Mouse (Mus musculus) C2C12 (cell line): Measurements from ENCODE around the gene Insc. TPM values are rescaled to one million over a fixed set of nuclear protein-coding genes. Genes with fewer than 3 reads are reported as not detected.
A peak's percentile ranks its signal among the peaks of the same experiment; 100 is the strongest.

Experiments used
- H3K27me3 ChIP-seq: one replicate; pipeline ENCODE4 v1.6.1; 2011; ENCODE audit not compliant: control insufficient read depth, insufficient read depth, insufficient read length
- H3K36me3 ChIP-seq: one replicate; pipeline ENCODE4 v1.6.1; 2011; ENCODE audit not compliant: control insufficient read depth, insufficient read depth
- H3K4me3 ChIP-seq: one replicate; pipeline ENCODE4 v1.5.1; 2011; ENCODE audit warnings: mild to moderate bottlenecking, control low read depth; ENCODE audit not compliant: poor library complexity, insufficient read depth, severe bottlenecking
- H3K79me2 ChIP-seq: one replicate; pipeline ENCODE4 v1.6.1; 2011; ENCODE audit not compliant: control insufficient read depth, insufficient read depth
- H3K79me3 ChIP-seq: one replicate; pipeline ENCODE4 v1.6.1; 2011; ENCODE audit warnings: low read depth, control low read depth
- H3ac ChIP-seq: one replicate; pipeline ENCODE3; 2011; ENCODE audit warnings: low read depth; ENCODE audit not compliant: control insufficient read depth, insufficient read length
- CEBPB ChIP-seq: IDR thresholded peaks from one replicate; pipeline ENCODE4 v1.6.1; 2011; ENCODE audit warnings: low read depth, mild to moderate bottlenecking, control low read depth, moderate library complexity
- CTCF ChIP-seq: IDR thresholded peaks from one replicate; pipeline ENCODE4 v1.5.1; 2011; ENCODE audit not compliant: control insufficient read depth, insufficient read depth, insufficient read length
- FOSL1 ChIP-seq: IDR thresholded peaks from one replicate; pipeline ENCODE4 v1.8.0; 2011; ENCODE audit warnings: mild to moderate bottlenecking, low read length; ENCODE audit not compliant: poor library complexity, insufficient read depth, severe bottlenecking
- MAX ChIP-seq: IDR thresholded peaks from one replicate; pipeline ENCODE4 v1.6.1; 2011; ENCODE audit warnings: mild to moderate bottlenecking, control low read depth
- MYOD1 ChIP-seq: IDR thresholded peaks from one replicate; pipeline ENCODE4 v1.6.1; 2011; ENCODE audit warnings: low read depth; ENCODE audit not compliant: control insufficient read depth, insufficient read length
- MYOG ChIP-seq: IDR thresholded peaks from one replicate; pipeline ENCODE4 v1.6.1; 2011; ENCODE audit not compliant: control insufficient read depth, insufficient read length; ENCODE audit errors: extremely low read depth
- USF1 ChIP-seq: IDR thresholded peaks from one replicate; pipeline ENCODE4 v1.6.1; 2011; ENCODE audit warnings: low read depth, mild to moderate bottlenecking, control low read depth, moderate library complexity
- polyA plus RNA-seq: library from polyadenylated mRNA; unstranded; fragments of >200 nt; fragmentation: generic; extraction: Trizol; gene quantifications from one replicate; pipeline ENCODE4 v1.2.1, GENCODE M21; 2012; ENCODE audit warnings: missing spikeins

Insc gene
- polyA plus RNA-seq, 1 experiment: 0.41 TPM

- Histone ChIP-seq H3K79me2 (no peaks in the 10 kb centered on the region), H3K36me3 (no peaks in the 10 kb centered on the region)
These were observed 61.8 kb downstream of the Insc start for GRCm38 (mm10) chr7:114805311-114805710.

GRCm38 (mm10) chr7:114807343-114807742 lies 63.8 kb downstream of the Insc start:
- Histone ChIP-seq H3ac (no peak overlapping the region), H3K36me3 (no peaks in the 10 kb centered on the region), H3K79me3 (no peaks in the 10 kb centered on the region), H3K79me2 (no peaks in the 10 kb centered on the region), H3K27me3 (no peaks in the 10 kb centered on the region), H3K4me3 (no peak overlapping the region)
- TF ChIP-seq CTCF (no peak), MAX (no peak), MYOD1 (no peak), FOSL1 (no peak), MYOG (no peak), USF1 (no peak), CEBPB (no peak)

More at GRCm38 (mm10) chr7:114805311-114805710, 61.8 kb downstream of the Insc start:
- Histone ChIP-seq H3ac (no peak overlapping the region), H3K27me3 (no peaks in the 10 kb centered on the region), H3K4me3 (no peak overlapping the region), H3K79me3 (no peaks in the 10 kb centered on the region)
- TF ChIP-seq MYOG (no peak), CTCF (no peak), CEBPB (no peak), FOSL1 (no peak), USF1 (no peak), MYOD1 (no peak), MAX (no peak)

- no peaks in the 10 kb centered on the region for H3K36me3 ChIP-seq
- no peaks in the 10 kb centered on the region for H3K79me3 ChIP-seq
- H3K27me3 ChIP-seq: no peaks in the 10 kb centered on the region
- H3K79me2 ChIP-seq: no peaks in the 10 kb centered on the region
- TF ChIP-seq CEBPB (no peak), MAX (no peak), USF1 (no peak), MYOD1 (no peak), FOSL1 (no peak), CTCF (no peak), MYOG (no peak)
- no peak overlapping the region for H3K4me3 ChIP-seq
- H3ac ChIP-seq: no peak overlapping the region
These were observed 64.8 kb downstream of the Insc start for GRCm38 (mm10) chr7:114808341-114808740.

- TF ChIP-seq CTCF (peak; percentile 96), MAX (no peak)
- no peaks in the 10 kb centered on the region for H3K27me3 ChIP-seq
- H3K79me2 ChIP-seq: no peaks in the 10 kb centered on the region
- no peaks in the 10 kb centered on the region for H3K79me3 ChIP-seq
- H3ac ChIP-seq: no peak overlapping the region
- H3K36me3 ChIP-seq: no peaks in the 10 kb centered on the region
- no peak overlapping the region for H3K4me3 ChIP-seq
These were observed 73.9 kb downstream of the Insc start for GRCm38 (mm10) chr7:114817291-114817806.

GRCm38 (mm10) chr7:114817879-114818278 lies 74.4 kb downstream of the Insc start:
- TF ChIP-seq MAX (no peak), CTCF (no peak), FOSL1 (no peak), MYOG (no peak), CEBPB (no peak), USF1 (no peak), MYOD1 (no peak)
- H3K79me3 ChIP-seq: no peaks in the 10 kb centered on the region
- H3K27me3 ChIP-seq: no peaks in the 10 kb centered on the region
- no peak overlapping the region for H3ac ChIP-seq
- no peak overlapping the region for H3K4me3 ChIP-seq
- H3K36me3 ChIP-seq: no peaks in the 10 kb centered on the region
- H3K79me2 ChIP-seq: no peaks in the 10 kb centered on the region

GRCm38 (mm10) chr7:114818351-114818750 lies 74.9 kb downstream of the Insc start:
- Histone ChIP-seq H3K79me3 (no peaks in the 10 kb centered on the region), H3K4me3 (no peak overlapping the region), H3K27me3 (no peaks in the 10 kb centered on the region), H3K79me2 (no peaks in the 10 kb centered on the region), H3K36me3 (no peaks in the 10 kb centered on the region), H3ac (no peak overlapping the region)
- TF ChIP-seq MYOG (no peak), CTCF (no peak), MAX (no peak), USF1 (no peak), MYOD1 (no peak), CEBPB (no peak), FOSL1 (no peak)
